Mouse (Mus musculus) cortical plate, adult 2 months (tissue): ENCODE measurements around the gene Atg10.

Experiments
- CTCF ChIP-seq: fragments of 200-500 bp; IDR thresholded peaks from 2 replicates; pipeline ENCODE4 v1.5.1; 2011; ENCODE audit warnings: mild to moderate bottlenecking, control low read depth, low read length; ENCODE audit not compliant: insufficient read depth; ENCODE audit errors: extremely low read depth
- POLR2A ChIP-seq: fragments of 200-500 bp; IDR thresholded peaks from 2 replicates; pipeline ENCODE4 v1.6.1; 2011; ENCODE audit warnings: mild to moderate bottlenecking, low read length, control low read depth; ENCODE audit not compliant: insufficient read depth; ENCODE audit errors: extremely low read depth

DNA sequence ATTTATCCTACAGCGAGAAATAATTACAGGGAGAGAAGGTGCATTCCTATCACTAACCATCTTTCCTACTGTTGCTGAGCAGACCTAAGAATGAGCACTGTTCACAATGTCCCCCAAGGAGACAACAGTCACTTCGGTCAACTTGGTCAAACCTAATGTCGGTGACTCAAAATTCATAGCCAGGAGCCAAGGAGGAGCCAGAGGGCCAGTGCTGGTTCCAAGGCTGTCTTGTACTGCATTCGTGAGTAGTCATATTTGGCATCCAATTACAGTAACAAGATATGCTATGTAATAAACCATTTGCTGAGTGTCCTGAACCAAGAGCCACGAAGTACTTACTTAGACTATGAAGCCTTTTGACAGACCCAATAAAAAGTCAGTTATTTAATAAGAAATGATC lies 176.9 kb downstream of the Atg10 start:
- no peak for TF ChIP-seq CTCF
- no peak for TF ChIP-seq POLR2A
